Mouse (Mus musculus) midbrain, embryonic 16.5 days (tissue): ENCODE data around the gene Esrrg. TPM values are rescaled to one million over a fixed set of nuclear protein-coding genes. Genes with fewer than 3 reads are reported as not detected.

Experiments
- ATAC-seq: fragments of 200-750 bp; cut with Nextera tagmentation; 2 replicates; pipeline ENCODE4 v1.8.0; 2017; ENCODE audit warnings: moderate TSS enrichment
- H3K27ac ChIP-seq: fragments of 300-500 bp; sonication (generic); 2 replicates; pipeline ENCODE4 v1.5.1; 2014; ENCODE audit warnings: mild to moderate bottlenecking, low read length, mixed read lengths
- H3K27me3 ChIP-seq: fragments of 300-500 bp; sonication (generic); 2 replicates; pipeline ENCODE4 v1.6.1; 2014; ENCODE audit warnings: low read depth, low read length, mixed read lengths; ENCODE audit not compliant: control insufficient read depth, insufficient read depth
- H3K36me3 ChIP-seq: fragments of 300-500 bp; sonication (generic); 2 replicates; pipeline ENCODE4 v1.6.1; 2014; ENCODE audit warnings: mild to moderate bottlenecking, low read length, moderate library complexity, mixed read lengths; ENCODE audit not compliant: control insufficient read depth, insufficient read depth
- H3K4me1 ChIP-seq: fragments of 300-500 bp; sonication (generic); 2 replicates; pipeline ENCODE4 v1.6.1; 2014; ENCODE audit warnings: mild to moderate bottlenecking, low read length, mixed read lengths; ENCODE audit not compliant: control insufficient read depth, insufficient read depth
- H3K4me2 ChIP-seq: fragments of 300-500 bp; sonication (generic); 2 replicates; pipeline ENCODE4 v1.6.1; 2014; ENCODE audit warnings: mild to moderate bottlenecking, low read length, mixed read lengths
- H3K4me3 ChIP-seq: fragments of 300-500 bp; sonication (generic); 2 replicates; pipeline ENCODE4 v1.5.1; 2014; ENCODE audit warnings: low read depth, mild to moderate bottlenecking, low read length, moderate library complexity, mixed read lengths
- H3K9ac ChIP-seq: fragments of 300-500 bp; sonication (generic); 2 replicates; pipeline ENCODE4 v1.6.1; 2014; ENCODE audit warnings: low read depth, low read length, mixed read lengths
- H3K9me3 ChIP-seq: fragments of 300-500 bp; sonication (generic); replicated peaks from 2 replicates; pipeline ENCODE4 v1.6.1; 2014; ENCODE audit warnings: mild to moderate bottlenecking, low read length, mixed read lengths; ENCODE audit not compliant: control insufficient read depth, poor library complexity, severe bottlenecking
- WGBS: fragments of 180-500 bp; shearing (Covaris S2); extraction: QIAGEN DNeasy Blood & Tissue Kit; methylation state at CpG from one replicate; pipeline ENCODE4 v1.1.7; 2014; 5-methylcytosine and 5-hydroxymethylcytosine counted together
- polyA plus RNA-seq: library from polyadenylated mRNA; unstranded; fragments of >200 nt; fragmentation: Nextera tagmentation; extraction: Ambion mirVana; gene quantifications from 2 replicates; pipeline ENCODE4 v1.2.1, GENCODE M21; 2015

Esrrg gene
- polyA plus RNA-seq, 1 experiment from 2014 or later: 24.9 TPM

- H3K9me3 ChIP-seq: no peaks in the 10 kb centered on the region
- no peak for ATAC-seq
- WGBS: 94% methylated on average over 12 of the region's 12 CpGs
- H3K4me2 ChIP-seq: no peak overlapping the region
- no peak overlapping the region for H3K27ac ChIP-seq
- H3K4me1 ChIP-seq: peaks cover 7% of the 10 kb centered on the region; the same call in 1 of the 2 replicates
- no peak overlapping the region for H3K4me3 ChIP-seq
- no peaks in the 10 kb centered on the region for H3K36me3 ChIP-seq
- no peak overlapping the region for H3K9ac ChIP-seq
- no peaks in the 10 kb centered on the region for H3K27me3 ChIP-seq
Observed at GRCm38 (mm10) chr1:187740531-187740930, 131.9 kb downstream of the Esrrg start.

- ATAC-seq: no peak
- Histone ChIP-seq H3K27me3 (no peaks in the 10 kb centered on the region), H3K36me3 (no peaks in the 10 kb centered on the region), H3K4me3 (no peak overlapping the region), H3K4me2 (no peak overlapping the region), H3K4me1 (peaks cover 7% of the 10 kb centered on the region; the same call in 1 of the 2 replicates), H3K9me3 (no peaks in the 10 kb centered on the region), H3K9ac (no peak overlapping the region), H3K27ac (no peak overlapping the region)
- 94% methylated on average over 7 of the region's 7 CpGs for WGBS
Observed at GRCm38 (mm10) chr1:187741306-187741705, 132.7 kb downstream of the Esrrg start.

- no peak overlapping the region for H3K9ac ChIP-seq
- no peak overlapping the region for H3K4me2 ChIP-seq
- H3K36me3 ChIP-seq: no peaks in the 10 kb centered on the region
- H3K27ac ChIP-seq: no peak overlapping the region
- no peak for ATAC-seq
- no peaks in the 10 kb centered on the region for H3K9me3 ChIP-seq
- WGBS: 62% methylated on average over 8 of the region's 8 CpGs
- no peaks in the 10 kb centered on the region for H3K27me3 ChIP-seq
- H3K4me3 ChIP-seq: no peak overlapping the region
- H3K4me1 ChIP-seq: 0 out of 2 replicates have a peak, but pooled peaks cover 1% of the 10 kb centered on the region
Observed at GRCm38 (mm10) chr1:187742071-187742470, 133.5 kb downstream of the Esrrg start.

- H3K36me3 ChIP-seq: no peaks in the 10 kb centered on the region
- no peak overlapping the region for H3K27ac ChIP-seq
- ATAC-seq: no peak
- no peaks in the 10 kb centered on the region for H3K9me3 ChIP-seq
- no peak overlapping the region for H3K4me2 ChIP-seq
- H3K27me3 ChIP-seq: no peaks in the 10 kb centered on the region
- no peak overlapping the region for H3K4me3 ChIP-seq
- WGBS: 96% methylated on average over 3 of the region's 3 CpGs
- no peaks in the 10 kb centered on the region for H3K4me1 ChIP-seq
- H3K9ac ChIP-seq: no peak overlapping the region
Observed at GRCm38 (mm10) chr1:187749294-187749693, 140.7 kb downstream of the Esrrg start.

GRCm38 (mm10) chr1:187749931-187750330, 141.3 kb downstream of the Esrrg start:
- no peak overlapping the region for H3K4me2 ChIP-seq
- WGBS: 57% methylated on average over 5 of the region's 5 CpGs
- no peak overlapping the region for H3K27ac ChIP-seq
- H3K27me3 ChIP-seq: no peaks in the 10 kb centered on the region
- H3K36me3 ChIP-seq: no peaks in the 10 kb centered on the region
- ATAC-seq: no peak
- no peaks in the 10 kb centered on the region for H3K9me3 ChIP-seq
- H3K4me1 ChIP-seq: no peaks in the 10 kb centered on the region
- H3K4me3 ChIP-seq: no peak overlapping the region
- H3K9ac ChIP-seq: no peak overlapping the region

- no peak overlapping the region for H3K4me2 ChIP-seq
- H3K9ac ChIP-seq: no peak overlapping the region
- H3K36me3 ChIP-seq: no peaks in the 10 kb centered on the region
- H3K4me1 ChIP-seq: no peaks in the 10 kb centered on the region
- H3K27ac ChIP-seq: no peak overlapping the region
- 87% methylated on average over 13 of the region's 13 CpGs for WGBS
- no peak overlapping the region for H3K4me3 ChIP-seq
- H3K27me3 ChIP-seq: no peaks in the 10 kb centered on the region
- no peak for ATAC-seq
- no peaks in the 10 kb centered on the region for H3K9me3 ChIP-seq
Observed at GRCm38 (mm10) chr1:187755528-187755927, 146.9 kb downstream of the Esrrg start.

GRCm38 (mm10) chr1:187757981-187758380, 149.4 kb downstream of the Esrrg start:
- H3K9me3 ChIP-seq: no peaks in the 10 kb centered on the region
- H3K4me2 ChIP-seq: no peak overlapping the region
- H3K4me1 ChIP-seq: no peaks in the 10 kb centered on the region
- no peak overlapping the region for H3K27ac ChIP-seq
- ATAC-seq: no peak
- no peaks in the 10 kb centered on the region for H3K36me3 ChIP-seq
- H3K4me3 ChIP-seq: no peak overlapping the region
- 58% methylated on average over 1 of the region's 1 CpGs for WGBS
- H3K27me3 ChIP-seq: no peaks in the 10 kb centered on the region
- H3K9ac ChIP-seq: no peak overlapping the region

- no peak for ATAC-seq
- Histone ChIP-seq H3K27ac (no peak overlapping the region), H3K36me3 (no peaks in the 10 kb centered on the region), H3K27me3 (no peaks in the 10 kb centered on the region), H3K4me3 (no peak overlapping the region), H3K9ac (no peak overlapping the region), H3K4me2 (no peak overlapping the region), H3K9me3 (no peaks in the 10 kb centered on the region), H3K4me1 (no peaks in the 10 kb centered on the region)
- WGBS: 33% methylated on average over 3 of the region's 3 CpGs
Observed at GRCm38 (mm10) chr1:187758546-187758945, 150.0 kb downstream of the Esrrg start.

- no peaks in the 10 kb centered on the region for H3K27me3 ChIP-seq
- 91% methylated on average over 3 of the region's 3 CpGs for WGBS
- no peak overlapping the region for H3K4me2 ChIP-seq
- no peak overlapping the region for H3K27ac ChIP-seq
- ATAC-seq: no peak
- H3K9ac ChIP-seq: no peak overlapping the region
- no peaks in the 10 kb centered on the region for H3K4me1 ChIP-seq
- no peaks in the 10 kb centered on the region for H3K9me3 ChIP-seq
- H3K36me3 ChIP-seq: no peaks in the 10 kb centered on the region
- H3K4me3 ChIP-seq: no peak overlapping the region
Observed at GRCm38 (mm10) chr1:187759536-187759935, 150.9 kb downstream of the Esrrg start.
